Mouse (Mus musculus) CH12.LX (cell line): Measurements from ENCODE around the gene Tlx1. TPM values are rescaled to one million over a fixed set of nuclear protein-coding genes. Genes with fewer than 3 reads are reported as not detected.

ENCODE experiments used
- DNase-seq: peaks from one replicate; pipeline ENCODE4 v3.0.0-alpha.2; 2013; ENCODE audit errors: extremely low read depth
- H3K27ac ChIP-seq: 2 replicates; pipeline ENCODE4 v1.5.1; 2012; ENCODE audit warnings: low read depth, mild to moderate bottlenecking, control low read depth, moderate library complexity; ENCODE audit not compliant: insufficient read depth
- H3K27me3 ChIP-seq: replicated peaks from 2 replicates; pipeline ENCODE3; 2012; ENCODE audit warnings: inconsistent platforms
- H3K36me3 ChIP-seq, 2 experiments: replicated peaks in 1 of 2; 2 replicates each; pipeline versions ENCODE3 to v1.6.1; 2012; ENCODE audit warnings: inconsistent platforms in 1 of 2, low read length in 1 of 2, mild to moderate bottlenecking in 1 of 2, mixed read lengths in 1 of 2, moderate library complexity in 1 of 2; ENCODE audit not compliant: control insufficient read depth in 1 of 2, insufficient read depth in 1 of 2
- H3K4me1 ChIP-seq, 2 experiments: 2 replicates each; pipeline ENCODE4 v1.6.1; 2012; ENCODE audit warnings: inconsistent platforms in 1 of 2, moderate library complexity in 1 of 2; ENCODE audit not compliant: insufficient read depth in 2 of 2, control insufficient read depth in 1 of 2
- H3K4me2 ChIP-seq: 2 replicates; pipeline ENCODE4 v1.6.1; 2012; ENCODE audit warnings: low read depth, mild to moderate bottlenecking, control low read depth; ENCODE audit not compliant: poor library complexity, insufficient read depth, severe bottlenecking
- H3K4me3 ChIP-seq, 3 experiments: fragments of 150-350 bp in 1 of 3; sonication (generic) in 1 of 3; replicated peaks in 1 of 3; 2 replicates each; pipeline versions ENCODE3 to v1.5.1; 2011 to 2012; ENCODE audit warnings: low read depth in 2 of 3, low read length in 2 of 3, mild to moderate bottlenecking in 2 of 3, moderate library complexity in 2 of 3, control low read depth in 1 of 3, improper control_type of control experiment in 1 of 3, inconsistent platforms in 1 of 3, mixed read lengths in 1 of 3; ENCODE audit not compliant: poor library complexity in 1 of 3
- H3K79me2 ChIP-seq: replicated peaks from 2 replicates; pipeline ENCODE4 v1.6.1; 2012; ENCODE audit warnings: mild to moderate bottlenecking, moderate library complexity; ENCODE audit not compliant: control insufficient read depth, poor library complexity, insufficient read depth, severe bottlenecking; ENCODE audit errors: extremely low read depth
- H3K9ac ChIP-seq: 2 replicates; pipeline ENCODE4 v1.6.1; 2012; ENCODE audit warnings: low read depth, mild to moderate bottlenecking, control low read depth, moderate library complexity; ENCODE audit not compliant: insufficient read depth
- H3K9me3 ChIP-seq: replicated peaks from 2 replicates; pipeline ENCODE3; 2012; ENCODE audit warnings: low read length, inconsistent platforms, mixed read lengths
- BHLHE40 ChIP-seq: IDR thresholded peaks from 2 replicates; pipeline ENCODE4 v1.6.1; 2011; ENCODE audit warnings: mild to moderate bottlenecking, low read depth, low read length, improper control_type of control experiment
- CHD1 ChIP-seq: IDR thresholded peaks from 2 replicates; pipeline ENCODE4 v1.6.1; 2012; ENCODE audit warnings: low read depth, low read length, improper control_type of control experiment, inconsistent platforms
- CTCF ChIP-seq, 2 experiments: IDR thresholded peaks in 1 of 2; conservative IDR thresholded peaks in 1 of 2; 2 replicates each; pipeline ENCODE4 v1.5.1; 2011 to 2012; ENCODE audit warnings: low read depth in 2 of 2, low read length in 2 of 2, improper control_type of control experiment in 1 of 2, inconsistent platforms in 1 of 2, mild to moderate bottlenecking in 1 of 2, moderate library complexity in 1 of 2
- E2F4 ChIP-seq: IDR thresholded peaks from 2 replicates; pipeline ENCODE4 v1.6.1; 2011; ENCODE audit warnings: low read depth, low read length, improper control_type of control experiment; ENCODE audit not compliant: insufficient replicate concordance
- ELF1 ChIP-seq: IDR thresholded peaks from 2 replicates; pipeline ENCODE4 v1.6.1; 2014; ENCODE audit warnings: low read depth, mild to moderate bottlenecking, inconsistent platforms, low read length, improper control_type of control experiment
- ETS1 ChIP-seq: conservative IDR thresholded peaks from 2 replicates; pipeline ENCODE4 v1.6.1; 2012; ENCODE audit warnings: low read depth, mild to moderate bottlenecking, inconsistent platforms, low read length, improper control_type of control experiment, moderate library complexity
- GABPA ChIP-seq: IDR thresholded peaks from 2 replicates; pipeline ENCODE4 v1.6.1; 2012; ENCODE audit warnings: low read depth, low read length, improper control_type of control experiment, inconsistent platforms; ENCODE audit not compliant: insufficient replicate concordance
- HCFC1 ChIP-seq: IDR thresholded peaks from 2 replicates; pipeline ENCODE4 v1.6.1; 2012; ENCODE audit warnings: low read depth, mild to moderate bottlenecking, inconsistent platforms, low read length, improper control_type of control experiment
- JUN ChIP-seq: IDR thresholded peaks from 2 replicates; pipeline ENCODE4 v1.6.1; 2011; ENCODE audit warnings: low read depth, mild to moderate bottlenecking, low read length, improper control_type of control experiment, moderate library complexity; ENCODE audit not compliant: insufficient read depth
- KAT2A ChIP-seq: IDR thresholded peaks from 2 replicates; pipeline ENCODE4 v1.6.1; 2012; ENCODE audit warnings: low read length, improper control_type of control experiment, inconsistent platforms; ENCODE audit not compliant: insufficient replicate concordance
- MAFK ChIP-seq: IDR thresholded peaks from 2 replicates; pipeline ENCODE4 v1.6.1; 2011; ENCODE audit warnings: low read length, improper control_type of control experiment; ENCODE audit not compliant: insufficient replicate concordance
- MAX ChIP-seq: IDR thresholded peaks from 2 replicates; pipeline ENCODE4 v1.6.1; 2011; ENCODE audit warnings: low read length, improper control_type of control experiment
- MAZ ChIP-seq: IDR thresholded peaks from 2 replicates; pipeline ENCODE4 v1.6.1; 2012; ENCODE audit warnings: low read depth, mild to moderate bottlenecking, inconsistent platforms, low read length, improper control_type of control experiment, moderate library complexity
- MEF2A ChIP-seq: IDR thresholded peaks from 2 replicates; pipeline ENCODE4 v1.6.1; 2014; ENCODE audit warnings: low read depth, mild to moderate bottlenecking, inconsistent platforms, low read length, improper control_type of control experiment, borderline replicate concordance
- MXI1 ChIP-seq: IDR thresholded peaks from 2 replicates; pipeline ENCODE4 v1.6.1; 2011; ENCODE audit warnings: mild to moderate bottlenecking, low read depth, low read length, improper control_type of control experiment
- MYC ChIP-seq: IDR thresholded peaks from 2 replicates; pipeline ENCODE4 v1.6.1; 2011; ENCODE audit warnings: low read depth, mild to moderate bottlenecking, improper control_type of control experiment, low read length
- NELFE ChIP-seq: IDR thresholded peaks from 2 replicates; pipeline ENCODE4 v1.6.1; 2011; ENCODE audit warnings: low read depth, low read length, improper control_type of control experiment
- NRF1 ChIP-seq: IDR thresholded peaks from 2 replicates; pipeline ENCODE4 v1.6.1; 2014; ENCODE audit warnings: low read depth, mild to moderate bottlenecking, inconsistent platforms, low read length, improper control_type of control experiment, moderate library complexity
- PAX5 ChIP-seq: IDR thresholded peaks from 2 replicates; pipeline ENCODE4 v1.6.1; 2012; ENCODE audit warnings: low read length, inconsistent platforms, mixed read lengths
- POLR2A ChIP-seq: IDR thresholded peaks from 2 replicates; pipeline ENCODE4 v1.6.1; 2011; ENCODE audit warnings: low read depth, mild to moderate bottlenecking, improper control_type of control experiment, low read length
- RAD21 ChIP-seq: IDR thresholded peaks from 2 replicates; pipeline ENCODE4 v1.6.1; 2011; ENCODE audit warnings: low read depth, mild to moderate bottlenecking, low read length, improper control_type of control experiment, moderate library complexity
- RCOR1 ChIP-seq: conservative IDR thresholded peaks from 2 replicates; pipeline ENCODE4 v1.6.1; 2012; ENCODE audit warnings: low read depth, mild to moderate bottlenecking, inconsistent platforms, low read length, improper control_type of control experiment
- SIN3A ChIP-seq: IDR thresholded peaks from 2 replicates; pipeline ENCODE4 v1.6.1; 2012; ENCODE audit warnings: low read length, improper control_type of control experiment, inconsistent platforms
- SMC3 ChIP-seq: IDR thresholded peaks from 2 replicates; pipeline ENCODE4 v1.6.1; 2011; ENCODE audit warnings: low read depth, low read length, improper control_type of control experiment
- TCF12 ChIP-seq: IDR thresholded peaks from 2 replicates; pipeline ENCODE4 v1.6.1; 2014; ENCODE audit warnings: low read depth, mild to moderate bottlenecking, inconsistent platforms, low read length, improper control_type of control experiment
- UBTF ChIP-seq: IDR thresholded peaks from 2 replicates; pipeline ENCODE4 v1.6.1; 2012; ENCODE audit warnings: low read depth, mild to moderate bottlenecking, inconsistent platforms, low read length, improper control_type of control experiment, moderate library complexity
- USF1 ChIP-seq: IDR thresholded peaks from 2 replicates; pipeline ENCODE4 v1.6.1; 2014; ENCODE audit warnings: low read depth, mild to moderate bottlenecking, inconsistent platforms, low read length, improper control_type of control experiment
- USF2 ChIP-seq: conservative IDR thresholded peaks from 2 replicates; pipeline ENCODE4 v1.6.1; 2011; ENCODE audit warnings: low read depth, low read length, improper control_type of control experiment
- ZC3H11A ChIP-seq: IDR thresholded peaks from 2 replicates; pipeline ENCODE4 v1.6.1; 2012; ENCODE audit warnings: low read depth, mild to moderate bottlenecking, inconsistent platforms, low read length, improper control_type of control experiment
- ZKSCAN1 ChIP-seq: IDR thresholded peaks from 2 replicates; pipeline ENCODE4 v1.6.1; 2012; ENCODE audit warnings: low read depth, inconsistent platforms, low read length, improper control_type of control experiment, borderline replicate concordance
- ZMIZ1 ChIP-seq: IDR thresholded peaks from 2 replicates; pipeline ENCODE4 v1.6.1; 2012; ENCODE audit warnings: low read depth, mild to moderate bottlenecking, inconsistent platforms, low read length, improper control_type of control experiment
- dilution Hi-C: fragments of 300-500 bp; cut with MboI; formaldehyde crosslinking; loops from 2 replicates; pipeline ENCODE4 v1.14.3; 2020; ENCODE audit warnings: low sequenced_read_pairs; ENCODE audit not compliant: extremely low pct_unique_long_range_greater_than_20kb, extremely low pct_ligation_motif_present
- in situ Hi-C: fragments of 300-500 bp; cut with MboI; formaldehyde crosslinking; loops from 3 replicates; pipeline ENCODE4 v1.14.3; 2019; ENCODE audit warnings: low sequenced_read_pairs, low pct_ligation_motif_present, low pct_unique_long_range_greater_than_20kb, mixed read lengths
- polyA plus RNA-seq: library from polyadenylated mRNA; unstranded; fragments of >175 nt; gene quantifications from 2 replicates; pipeline ENCODE4 v1.2.1, GENCODE M21; 2012; ENCODE audit warnings: low read depth; ENCODE audit not compliant: insufficient read length
- total RNA-seq, 2 experiments: library from RNA; depleted of rRNA; stranded (reverse); fragments of 300-350 nt in 1 of 2; fragments of >200 nt in 1 of 2; gene quantifications; 2 replicates each; pipeline ENCODE4 v1.2.3; 2012 to 2014

Gene Tlx1
- total and polyA plus RNA-seq, 3 experiments, result not detected

GRCm38 (mm10) chr19:45160523-45160922, 10.0 kb downstream of the Tlx1 start:
- dilution Hi-C loops, result no loop called here
- Histone ChIP-seq H3K4me1 (peaks cover 0 to 3% of the 10 kb centered on the region in 2 experiments; a peak in 1 of 4 replicates), H3K27me3 (peaks cover 85% of the 10 kb centered on the region), H3K9ac (no peak overlapping the region), H3K4me2 (peak overlapping the region; percentile 89), H3K79me2 (no peaks in the 10 kb centered on the region), H3K9me3 (no peaks in the 10 kb centered on the region), H3K4me3 (no peak overlapping the region), H3K36me3 (no peaks in the 10 kb centered on the region), H3K27ac (no peak overlapping the region)
- TF ChIP-seq MYC, result no peak
- TF ChIP-seq JUN, result no peak
- no peak for TF ChIP-seq MXI1
- TF ChIP-seq MEF2A, result no peak
- no peak for TF ChIP-seq USF2
- no peak for TF ChIP-seq ZC3H11A
- TF ChIP-seq NELFE, result no peak
- no peak for TF ChIP-seq RCOR1
- TF ChIP-seq TCF12, result no peak
- TF ChIP-seq MAFK, result no peak
- no peak for TF ChIP-seq UBTF
- TF ChIP-seq MAX, result no peak
- TF ChIP-seq CTCF (conservative IDR thresholded peaks at IDR 0.05 in 1 of 2, IDR thresholded peaks at IDR 0.05 in 1 of 2; ENCODE audit: low read depth in 2 of 2, low read length in 2 of 2), result no peak
- no peak for TF ChIP-seq GABPA
- no peak for DNase-seq
- in situ Hi-C loops, result no loop called here

GRCm38 (mm10) chr19:45161093-45161492, 10.6 kb downstream of the Tlx1 start:
- in situ Hi-C loops, result no loop called here
- Histone ChIP-seq H3K27me3 (peaks cover 83% of the 10 kb centered on the region), H3K4me3 (no peak overlapping the region), H3K79me2 (no peaks in the 10 kb centered on the region), H3K9ac (no peak overlapping the region), H3K4me1 (peaks cover 0 to 3% of the 10 kb centered on the region in 2 experiments; a peak in 1 of 4 replicates), H3K9me3 (no peaks in the 10 kb centered on the region), H3K36me3 (no peaks in the 10 kb centered on the region), H3K27ac (no peak overlapping the region), H3K4me2 (peak overlapping the region; percentile 89)
- dilution Hi-C loops, result no loop called here
- peak; percentile 79 for DNase-seq
- peak; percentile 49 to 96 for TF ChIP-seq CTCF (conservative IDR thresholded peaks at IDR 0.05 in 1 of 2, IDR thresholded peaks at IDR 0.05 in 1 of 2; ENCODE audit: low read depth in 2 of 2, low read length in 2 of 2)
- no peak for TF ChIP-seq JUN
- no peak for TF ChIP-seq POLR2A
- TF ChIP-seq MAFK, result no peak
- no peak for TF ChIP-seq HCFC1
- no peak for TF ChIP-seq MXI1
- no peak for TF ChIP-seq GABPA
- no peak for TF ChIP-seq UBTF
- no peak for TF ChIP-seq ZKSCAN1
- no peak for TF ChIP-seq KAT2A
- no peak for TF ChIP-seq USF2
- TF ChIP-seq E2F4, result no peak
- no peak for TF ChIP-seq ELF1
- no peak for TF ChIP-seq TCF12
- TF ChIP-seq SMC3, result peak; percentile 71
- no peak for TF ChIP-seq CHD1
- no peak for TF ChIP-seq SIN3A
- no peak for TF ChIP-seq MEF2A
- TF ChIP-seq MAX, result no peak
- TF ChIP-seq RCOR1, result no peak
- TF ChIP-seq BHLHE40, result no peak
- TF ChIP-seq ETS1, result no peak
- no peak for TF ChIP-seq PAX5
- no peak for TF ChIP-seq USF1
- TF ChIP-seq MAZ, result no peak
- TF ChIP-seq NRF1, result no peak
- TF ChIP-seq RAD21, result peak; percentile 91
- no peak for TF ChIP-seq ZMIZ1
